Mouse (Mus musculus) activated CD4-positive, CD25-positive, alpha-beta regulatory T cell, adult 4 months (primary cell): ENCODE data around the gene Ppp1r37. TPM values are rescaled to one million over a fixed set of nuclear protein-coding genes. Genes with fewer than 3 reads are reported as not detected.
A peak's percentile ranks its signal among the peaks of the same experiment; 100 is the strongest.
"Not testable (repeated sequence)": the region's sequence is repeated elsewhere in the genome, so short reads cannot be mapped to it uniquely, and the experiment has no call there.

ENCODE experiments used
- ATAC-seq: one replicate; pipeline ENCODE4 v1.8.0; 2017
- polyA plus RNA-seq, 2 experiments: library from polyadenylated mRNA; unstranded; fragments of 100-300 nt; shearing (Covaris generic); gene quantifications; one replicate each; pipeline ENCODE4 v1.2.1; 2017

Gene Ppp1r37
- 1 to 10 TPM; 3.2 TPM for polyA plus RNA-seq

GRCm38 (mm10) chr7:19562643-19563410, at the start of gene Ppp1r37:
Gene Ppp1r37, minus strand, starts transcription at chr7:19563076.
- no peak for ATAC-seq

GRCm38 (mm10) chr7:19610969-19611368, 48.1 kb upstream of the Ppp1r37 start:
- no peak for ATAC-seq

- ATAC-seq: no peak
Measured at GRCm38 (mm10) chr7:19609641-19610332, 46.9 kb upstream of the Ppp1r37 start.

- ATAC-seq: no peak
Measured at GRCm38 (mm10) chr7:19607291-19607690, 44.4 kb upstream of the Ppp1r37 start.

- not testable (repeated sequence) for ATAC-seq
Measured at GRCm38 (mm10) chr7:19604606-19605214, 41.8 kb upstream of the Ppp1r37 start.

- peak; percentile 94 for ATAC-seq
Measured at GRCm38 (mm10) chr7:19603849-19604605, 41.2 kb upstream of the Ppp1r37 start, which contains the start of gene Clasrp. Gene Clasrp, minus strand, starts transcription at chr7:19604486.

- ATAC-seq: no peak
Measured at GRCm38 (mm10) chr7:19603055-19603454, 40.2 kb upstream of the Ppp1r37 start.

GRCm38 (mm10) chr7:19600562-19600961, 37.7 kb upstream of the Ppp1r37 start:
- ATAC-seq: no peak

GRCm38 (mm10) chr7:19593061-19593730, 30.3 kb upstream of the Ppp1r37 start:
- ATAC-seq: no peak

- peak; percentile 66 for ATAC-seq
Measured at GRCm38 (mm10) chr7:19589917-19590316, 27.0 kb upstream of the Ppp1r37 start.

- ATAC-seq: no peak
Measured at GRCm38 (mm10) chr7:19589207-19589606, 26.3 kb upstream of the Ppp1r37 start.

- no peak for ATAC-seq
Measured at GRCm38 (mm10) chr7:19586269-19586668, 23.4 kb upstream of the Ppp1r37 start.

GRCm38 (mm10) chr7:19580634-19581033, 17.8 kb upstream of the Ppp1r37 start:
- no peak for ATAC-seq

GRCm38 (mm10) chr7:19579751-19580150, 16.9 kb upstream of the Ppp1r37 start:
- ATAC-seq: no peak

GRCm38 (mm10) chr7:19578436-19578835, 15.6 kb upstream of the Ppp1r37 start:
- no peak for ATAC-seq

GRCm38 (mm10) chr7:19577877-19578414, 15.1 kb upstream of the Ppp1r37 start:
- ATAC-seq: peak; percentile 15

GRCm38 (mm10) chr7:19577141-19577852, 14.4 kb upstream of the Ppp1r37 start, which contains the start of the genes Zfp296 and Gemin7:
Gene Zfp296, plus strand, starts transcription at chr7:19577287.
Gene Gemin7, minus strand, starts transcription at chr7:19577595.
- ATAC-seq: peak; percentile 43

- ATAC-seq: no peak
Measured at GRCm38 (mm10) chr7:19575559-19575958, 12.7 kb upstream of the Ppp1r37 start.

GRCm38 (mm10) chr7:19573776-19574140, 10.9 kb upstream of the Ppp1r37 start:
- ATAC-seq: no peak

GRCm38 (mm10) chr7:19572926-19573775, 10.3 kb upstream of the Ppp1r37 start:
- peak; percentile 66 for ATAC-seq
